Mouse (Mus musculus): ENCODE measurements around the gene Mrrf. TPM values are rescaled to one million over a fixed set of nuclear protein-coding genes. Genes with fewer than 3 reads are reported as not detected.
A peak's percentile ranks its signal among the peaks of the same experiment; 100 is the strongest.

The Mrrf gene
- total RNA-seq, 2 experiments from 2014 or later: 14.6 to 18.7 TPM

- no peak overlapping the region; the same call in 1 of the 2 replicates for H3K4me3 ChIP-seq
Observed at GRCm38 (mm10) chr2:36102559-36102946, 33.6 kb upstream of the Mrrf start.

GRCm38 (mm10) chr2:36103069-36103554 lies 33.1 kb upstream of the Mrrf start:
- DNase-seq (ENCODE audit: extremely low spot score in 1 of 2, low spot score in 2 of 2): no peak
- intact Hi-C loops (cut with DNase I): loop anchor here (5.0 kb wide), 1 partner anchor 91 kb away; no protein-coding TSS in a partner anchor
- H3K4me3 ChIP-seq: peak overlapping the region; percentile 9
- TF ChIP-seq CTCF (IDR thresholded peaks at IDR 0.05): no peak
- no peak overlapping the region; the same call in 1 of the 2 replicates for H3K27ac ChIP-seq

More at GRCm38 (mm10) chr2:36102559-36102946, 33.6 kb upstream of the Mrrf start:
- H3K27ac ChIP-seq: no peak overlapping the region; the same call in 1 of the 2 replicates
- DNase-seq (ENCODE audit: extremely low spot score in 1 of 2, low spot score in 2 of 2): no peak
- intact Hi-C loops (cut with DNase I): loop anchor here (5.0 kb wide), 1 partner anchor 90 kb away; no protein-coding TSS in a partner anchor
- TF ChIP-seq CTCF (IDR thresholded peaks at IDR 0.05): no peak

GRCm38 (mm10) chr2:36103555-36104367 lies 32.4 kb upstream of the Mrrf start:
- DNase-seq (ENCODE audit: extremely low spot score in 1 of 2, low spot score in 2 of 2): peak in 1 of 2 experiments; percentile 20
- Histone ChIP-seq H3K4me3 (peak overlapping the region; percentile 27), H3K27ac (no peak overlapping the region; the same call in 1 of the 2 replicates)
- no peak for TF ChIP-seq CTCF (IDR thresholded peaks at IDR 0.05)
- intact Hi-C loops (cut with DNase I): loop anchor here (5.0 kb wide), 1 partner anchor 91 kb away; no protein-coding TSS in a partner anchor

GRCm38 (mm10) chr2:36104436-36104955 lies 31.7 kb upstream of the Mrrf start:
- H3K4me3 ChIP-seq: peak overlapping the region; percentile 34
- TF ChIP-seq CTCF (IDR thresholded peaks at IDR 0.05): no peak
- H3K27ac ChIP-seq: no peak overlapping the region
- intact Hi-C loops (cut with DNase I): loop anchor here (5.0 kb wide), 1 partner anchor 92 kb away; no protein-coding TSS in a partner anchor
- no peak for DNase-seq (ENCODE audit: extremely low spot score in 1 of 2, low spot score in 2 of 2)

- intact Hi-C loops (cut with DNase I): loop anchor here (5.0 kb wide), 1 partner anchor 93 kb away; no protein-coding TSS in a partner anchor
- Histone ChIP-seq H3K4me3 (peak within 1 kb of the TSS; percentile 34), H3K27ac (no peak within 1 kb of the TSS)
- no peak for TF ChIP-seq CTCF (IDR thresholded peaks at IDR 0.05)
- DNase-seq (ENCODE audit: extremely low spot score in 1 of 2, low spot score in 2 of 2): no peak
Observed at GRCm38 (mm10) chr2:36104956-36105741, 31.0 kb upstream of the Mrrf start, which contains the start of gene Lhx6. Gene Lhx6, minus strand, starts transcription at chr2:36105408.

- TF ChIP-seq CTCF (IDR thresholded peaks at IDR 0.05): no peak
- no peak overlapping the region for H3K27ac ChIP-seq
- no peak overlapping the region for H3K4me3 ChIP-seq
- intact Hi-C loops (cut with DNase I): no loop called here
- DNase-seq (ENCODE audit: extremely low spot score in 1 of 2, low spot score in 2 of 2): no peak
Observed at GRCm38 (mm10) chr2:36108615-36109014, 27.6 kb upstream of the Mrrf start.

- H3K27ac ChIP-seq: no peak overlapping the region
- no peak for DNase-seq (ENCODE audit: extremely low spot score in 1 of 2, low spot score in 2 of 2)
- intact Hi-C loops (cut with DNase I): no loop called here
- no peak for TF ChIP-seq CTCF (IDR thresholded peaks at IDR 0.05)
- H3K4me3 ChIP-seq: no peak overlapping the region
Observed at GRCm38 (mm10) chr2:36112632-36113031, 23.6 kb upstream of the Mrrf start.

GRCm38 (mm10) chr2:36126795-36127429 lies 9.3 kb upstream of the Mrrf start:
- intact Hi-C loops (cut with DNase I): no loop called here
- no peak for DNase-seq (ENCODE audit: extremely low spot score in 1 of 2, low spot score in 2 of 2)
- no peak for TF ChIP-seq CTCF (IDR thresholded peaks at IDR 0.05)
- H3K27ac ChIP-seq: no peak overlapping the region
- no peak overlapping the region for H3K4me3 ChIP-seq

GRCm38 (mm10) chr2:36127973-36128372 lies 8.2 kb upstream of the Mrrf start:
- DNase-seq (ENCODE audit: extremely low spot score in 1 of 2, low spot score in 2 of 2): no peak
- H3K27ac ChIP-seq: no peak overlapping the region
- intact Hi-C loops (cut with DNase I): no loop called here
- TF ChIP-seq CTCF (IDR thresholded peaks at IDR 0.05): no peak
- H3K4me3 ChIP-seq: no peak overlapping the region

GRCm38 (mm10) chr2:36129051-36129450 lies 7.1 kb upstream of the Mrrf start:
- H3K4me3 ChIP-seq: no peak overlapping the region
- intact Hi-C loops (cut with DNase I): no loop called here
- no peak for TF ChIP-seq CTCF (IDR thresholded peaks at IDR 0.05)
- H3K27ac ChIP-seq: no peak overlapping the region
- DNase-seq (ENCODE audit: extremely low spot score in 1 of 2, low spot score in 2 of 2): no peak

- peak overlapping the region; percentile 68 for H3K4me3 ChIP-seq
Observed at GRCm38 (mm10) chr2:36135887-36136286, 302 bp upstream of the Mrrf start.

More at GRCm38 (mm10) chr2:36135887-36136286, 302 bp upstream of the Mrrf start:
- peak overlapping the region; percentile 98 for H3K27ac ChIP-seq
- no peak for TF ChIP-seq CTCF (IDR thresholded peaks at IDR 0.05)
- no peak for DNase-seq (ENCODE audit: extremely low spot score in 1 of 2, low spot score in 2 of 2)
- intact Hi-C loops (cut with DNase I): loop anchor here (2.0 to 10.0 kb wide), 3 partner anchors 66 to 139 kb away; partner anchors contain the start of genes Morn5 and Ndufa8
